Mouse (Mus musculus) kidney, embryonic 14.5 days (tissue): ENCODE results near the gene Sp100. TPM values are rescaled to one million over a fixed set of nuclear protein-coding genes. Genes with fewer than 3 reads are reported as not detected.

Experiments
- ATAC-seq: fragments of 200-750 bp; cut with Nextera tagmentation; 2 replicates; pipeline ENCODE4 v1.8.0; 2017; ENCODE audit warnings: moderate number of reproducible peaks, mild to moderate bottlenecking, moderate TSS enrichment, moderate library complexity; ENCODE audit not compliant: low FRiP score, low TSS enrichment
- H3K27ac ChIP-seq: fragments of 300-500 bp; sonication (generic); 2 replicates; pipeline ENCODE4 v1.5.1; 2014; ENCODE audit warnings: low read depth, mild to moderate bottlenecking, low read length, moderate library complexity, mixed read lengths
- H3K27me3 ChIP-seq: fragments of 300-500 bp; sonication (generic); 2 replicates; pipeline ENCODE4 v1.6.1; 2014; ENCODE audit warnings: mild to moderate bottlenecking, low read length; ENCODE audit not compliant: control insufficient read depth, insufficient read depth
- H3K36me3 ChIP-seq: fragments of 300-500 bp; sonication (generic); 2 replicates; pipeline ENCODE4 v1.6.1; 2014; ENCODE audit warnings: low read length, mixed read lengths; ENCODE audit not compliant: control insufficient read depth, insufficient read depth
- H3K4me1 ChIP-seq: fragments of 300-500 bp; sonication (generic); 2 replicates; pipeline ENCODE4 v1.6.1; 2014; ENCODE audit warnings: low read length, mixed read lengths; ENCODE audit not compliant: control insufficient read depth, insufficient read depth
- H3K4me2 ChIP-seq: fragments of 300-500 bp; sonication (generic); replicated peaks from 2 replicates; pipeline ENCODE4 v1.6.1; 2014; ENCODE audit warnings: low read depth, mild to moderate bottlenecking, low read length
- H3K4me3 ChIP-seq: fragments of 300-500 bp; sonication (generic); 2 replicates; pipeline ENCODE4 v1.5.1; 2014; ENCODE audit warnings: mild to moderate bottlenecking, low read length
- H3K9ac ChIP-seq: fragments of 300-500 bp; sonication (generic); 2 replicates; pipeline ENCODE4 v1.6.1; 2014; ENCODE audit warnings: low read depth, mild to moderate bottlenecking, low read length, moderate library complexity
- H3K9me3 ChIP-seq: fragments of 300-500 bp; sonication (generic); 2 replicates; pipeline ENCODE4 v1.6.1; 2016; ENCODE audit warnings: low read length; ENCODE audit not compliant: control insufficient read depth
- WGBS: fragments of 180-500 bp; shearing (Covaris S2); extraction: QIAGEN DNeasy Blood & Tissue Kit; methylation state at CpG from one replicate; pipeline ENCODE4 v1.1.7; 2014; 5-methylcytosine and 5-hydroxymethylcytosine counted together
- polyA plus RNA-seq: library from polyadenylated mRNA; unstranded; fragments of >200 nt; fragmentation: Nextera tagmentation; extraction: Ambion mirVana; gene quantifications from 2 replicates; pipeline ENCODE4 v1.2.1, GENCODE M21; 2014

Gene Sp100
- polyA plus RNA-seq, 1 experiment from 2014 or later = 1.3 TPM

DNA sequence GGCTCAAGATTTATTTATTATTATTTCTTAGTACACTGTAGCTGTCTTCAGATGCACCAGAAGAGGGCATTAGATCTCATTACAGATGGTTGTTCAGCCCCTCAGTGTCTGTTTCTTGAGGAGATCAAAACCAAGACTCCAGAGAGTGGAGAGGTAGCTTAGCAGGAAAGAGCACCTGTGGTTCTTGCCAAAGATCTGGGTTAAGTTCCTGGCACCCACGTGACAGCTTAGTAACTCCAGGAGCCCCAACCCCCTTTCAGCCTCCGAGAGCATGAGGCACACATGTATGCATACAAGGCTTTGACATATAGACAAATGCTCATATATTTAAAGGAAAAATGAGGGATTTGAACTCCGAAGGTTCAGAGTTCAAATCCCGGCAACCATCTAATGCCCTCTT is 89.2 kb downstream of the Sp100 start:
- WGBS = 95% methylated on average over 4 of the region's 4 CpGs

DNA sequence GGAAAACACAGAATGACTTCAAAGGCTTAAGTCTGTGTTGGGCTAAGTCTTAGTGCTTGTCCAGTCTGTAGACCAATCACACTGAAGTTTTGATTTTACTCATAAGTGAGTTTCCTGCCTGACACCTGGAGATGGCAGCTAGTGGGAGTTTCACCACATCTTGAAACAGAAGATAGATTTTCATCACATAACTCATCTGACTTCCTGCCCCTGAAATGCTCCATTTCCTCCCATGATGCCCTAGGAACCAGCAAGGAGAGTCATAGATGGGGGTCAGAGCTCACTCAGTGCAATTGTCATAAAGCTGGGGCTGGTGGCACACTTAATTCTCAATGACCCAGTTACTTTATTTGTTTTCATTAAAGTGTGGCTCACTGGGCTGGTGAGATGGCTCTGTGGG is 90.0 kb downstream of the Sp100 start:
- Histone ChIP-seq H3K36me3 (no peaks in the 10 kb centered on the region), H3K27me3 (no peaks in the 10 kb centered on the region), H3K4me3 (no peak overlapping the region), H3K9ac (no peak overlapping the region), H3K4me1 (0 out of 2 replicates have a peak, but pooled peaks cover 4% of the 10 kb centered on the region), H3K27ac (no peak overlapping the region), H3K9me3 (no peaks in the 10 kb centered on the region), H3K4me2 (no peak overlapping the region)
- ATAC-seq = no peak

More for the DNA sequence above, 89.2 kb downstream of the Sp100 start:
- H3K9me3 ChIP-seq = no peaks in the 10 kb centered on the region
- H3K4me3 ChIP-seq = no peak overlapping the region
- H3K27me3 ChIP-seq = no peaks in the 10 kb centered on the region
- no peak overlapping the region for H3K9ac ChIP-seq
- no peak overlapping the region for H3K27ac ChIP-seq
- 0 out of 2 replicates have a peak, but pooled peaks cover 4% of the 10 kb centered on the region for H3K4me1 ChIP-seq
- no peaks in the 10 kb centered on the region for H3K36me3 ChIP-seq
- no peak overlapping the region for H3K4me2 ChIP-seq
- no peak for ATAC-seq

DNA sequence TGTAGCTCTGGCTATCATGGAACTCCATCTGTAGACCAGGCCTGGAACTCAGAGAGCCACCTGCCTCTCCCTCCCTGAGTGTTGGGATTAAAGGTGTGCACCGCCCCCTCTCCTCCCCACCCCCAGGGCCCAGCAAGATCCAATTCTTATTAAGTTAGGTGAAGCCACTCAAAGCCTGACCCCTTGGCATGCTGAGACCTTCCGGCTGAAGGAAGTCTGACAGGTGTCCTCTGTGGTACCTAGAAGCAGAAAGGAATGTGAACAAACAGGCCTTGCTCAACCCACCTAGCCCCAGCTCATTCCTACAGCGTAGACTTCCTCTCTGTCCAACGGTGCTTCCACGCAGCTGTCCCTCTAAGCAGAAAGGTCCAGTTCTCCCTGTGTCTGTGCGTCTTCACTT is 91.1 kb downstream of the Sp100 start:
- Histone ChIP-seq H3K36me3 (no peaks in the 10 kb centered on the region), H3K27ac (no peak overlapping the region), H3K9ac (no peak overlapping the region), H3K9me3 (no peaks in the 10 kb centered on the region), H3K4me2 (no peak overlapping the region), H3K4me1 (0 out of 2 replicates have a peak, but pooled peaks cover 4% of the 10 kb centered on the region), H3K4me3 (no peak overlapping the region), H3K27me3 (no peaks in the 10 kb centered on the region)
- 0 out of 2 replicates have a peak, but pooled peaks have one; percentile 37 for ATAC-seq
- WGBS = 85% methylated on average over 6 of the region's 6 CpGs

DNA sequence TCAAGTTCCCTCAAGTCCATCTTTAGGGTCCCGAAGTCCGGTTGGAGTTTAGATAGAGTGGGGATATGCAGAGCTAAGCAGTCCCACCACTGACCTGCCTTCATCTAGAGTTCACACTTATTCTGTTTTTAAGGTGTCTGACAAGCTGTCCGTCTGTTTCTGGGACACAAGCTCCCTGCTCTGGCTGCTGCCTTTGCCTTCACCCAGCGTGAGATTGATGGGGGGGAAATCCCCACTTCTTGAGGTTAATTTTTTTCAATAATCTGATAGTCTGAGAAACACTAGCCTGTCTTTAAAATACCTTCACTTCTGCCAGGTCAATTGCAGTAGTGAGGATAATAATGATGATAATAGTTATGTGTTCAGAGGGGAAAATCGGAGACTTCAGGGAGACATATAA is 92.5 kb downstream of the Sp100 start:
- Histone ChIP-seq H3K9ac (no peak overlapping the region), H3K4me3 (no peak overlapping the region), H3K4me2 (no peak overlapping the region), H3K27ac (no peak overlapping the region), H3K36me3 (no peaks in the 10 kb centered on the region), H3K27me3 (no peaks in the 10 kb centered on the region), H3K9me3 (no peaks in the 10 kb centered on the region), H3K4me1 (no peaks in the 10 kb centered on the region)
- 71% methylated on average over 5 of the region's 5 CpGs for WGBS
- no peak for ATAC-seq

DNA sequence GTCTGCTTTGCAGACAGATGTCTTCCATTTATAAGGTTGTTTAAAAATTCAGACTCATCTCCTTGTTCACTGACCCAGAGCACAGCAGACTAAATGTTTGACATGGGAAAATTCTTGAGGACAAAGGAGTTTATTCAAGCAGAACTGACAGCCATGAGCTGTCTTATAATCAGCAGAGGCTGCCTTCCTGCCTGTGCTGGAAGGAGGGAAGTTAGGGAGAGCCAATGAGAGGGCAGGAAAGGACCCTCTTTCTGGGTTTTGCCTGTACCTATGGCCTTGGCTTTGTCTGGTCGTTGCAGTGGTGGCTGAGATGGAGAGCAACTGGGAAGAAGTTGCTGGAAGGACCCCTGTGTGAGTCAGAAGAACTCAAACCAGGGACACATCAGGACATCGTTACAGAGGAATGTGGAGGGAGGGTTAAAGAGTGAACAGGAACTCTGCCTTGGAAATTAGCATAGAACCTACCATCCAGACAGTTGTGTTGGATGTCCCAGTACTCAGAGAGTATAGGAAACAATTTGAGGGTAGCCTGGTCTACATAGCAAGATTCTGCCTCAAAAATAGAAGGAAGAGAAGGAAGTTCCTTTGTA is 93.2 kb downstream of the Sp100 start:
- 22% methylated on average over 2 of the region's 2 CpGs for WGBS
- ATAC-seq = peak; percentile 77
- no peak overlapping the region for H3K9ac ChIP-seq
- H3K4me2 ChIP-seq = no peak overlapping the region
- H3K27ac ChIP-seq = peak overlapping the region; percentile 27; the same call in 1 of the 2 replicates
- no peaks in the 10 kb centered on the region for H3K36me3 ChIP-seq
- H3K27me3 ChIP-seq = no peaks in the 10 kb centered on the region
- H3K4me3 ChIP-seq = no peak overlapping the region
- no peaks in the 10 kb centered on the region for H3K9me3 ChIP-seq
- no peaks in the 10 kb centered on the region for H3K4me1 ChIP-seq

DNA sequence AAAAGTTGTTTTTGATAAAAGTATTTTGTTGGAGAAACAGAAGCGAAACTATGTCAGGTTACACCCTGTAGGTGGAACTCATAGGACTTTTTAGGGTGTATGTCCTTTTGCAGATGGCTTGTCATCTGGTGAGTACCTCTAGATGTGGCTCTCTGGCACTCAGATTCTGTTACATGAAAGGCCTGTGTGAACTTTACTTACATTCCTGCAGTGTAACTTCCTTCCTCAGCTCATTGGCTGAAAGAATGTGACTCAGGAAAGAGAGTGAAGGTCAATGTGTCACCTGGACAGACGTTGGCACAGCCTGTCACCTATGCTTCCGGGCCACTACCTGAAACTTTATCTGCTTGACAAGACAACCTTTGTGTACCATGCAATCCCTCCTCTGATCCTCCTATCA is 94.8 kb downstream of the Sp100 start:
- Histone ChIP-seq H3K4me1 (no peaks in the 10 kb centered on the region), H3K27me3 (no peaks in the 10 kb centered on the region), H3K9ac (no peak overlapping the region), H3K27ac (no peak overlapping the region), H3K4me3 (no peak overlapping the region), H3K36me3 (no peaks in the 10 kb centered on the region), H3K4me2 (no peak overlapping the region), H3K9me3 (no peaks in the 10 kb centered on the region)
- no peak for ATAC-seq
- WGBS = 74% methylated on average over 3 of the region's 3 CpGs

DNA sequence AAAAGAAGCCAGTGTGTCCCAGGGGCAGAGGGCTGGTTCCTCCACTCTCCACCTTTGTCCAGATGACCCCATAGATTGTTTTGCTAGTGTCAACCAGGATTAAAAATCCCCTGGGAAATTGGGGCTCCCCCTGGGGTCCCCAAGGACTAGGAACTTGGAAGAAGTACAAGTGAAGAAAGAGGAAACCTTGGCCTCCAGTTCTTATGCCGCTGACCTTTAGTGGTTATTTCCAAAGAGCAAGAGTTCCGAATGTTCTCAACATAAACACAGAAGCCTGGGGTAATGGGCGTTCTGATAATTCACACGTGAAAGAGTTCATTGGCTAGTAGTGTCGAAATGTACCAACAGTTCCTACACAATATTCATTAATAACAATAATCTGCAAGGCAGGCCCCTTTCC is 96.7 kb downstream of the Sp100 start:
- Histone ChIP-seq H3K36me3 (no peaks in the 10 kb centered on the region), H3K27me3 (no peaks in the 10 kb centered on the region), H3K27ac (no peak overlapping the region), H3K4me2 (no peak overlapping the region), H3K4me3 (no peak overlapping the region), H3K4me1 (no peaks in the 10 kb centered on the region), H3K9ac (no peak overlapping the region), H3K9me3 (no peaks in the 10 kb centered on the region)
- no peak for ATAC-seq
- WGBS = 83% methylated on average over 5 of the region's 5 CpGs

DNA sequence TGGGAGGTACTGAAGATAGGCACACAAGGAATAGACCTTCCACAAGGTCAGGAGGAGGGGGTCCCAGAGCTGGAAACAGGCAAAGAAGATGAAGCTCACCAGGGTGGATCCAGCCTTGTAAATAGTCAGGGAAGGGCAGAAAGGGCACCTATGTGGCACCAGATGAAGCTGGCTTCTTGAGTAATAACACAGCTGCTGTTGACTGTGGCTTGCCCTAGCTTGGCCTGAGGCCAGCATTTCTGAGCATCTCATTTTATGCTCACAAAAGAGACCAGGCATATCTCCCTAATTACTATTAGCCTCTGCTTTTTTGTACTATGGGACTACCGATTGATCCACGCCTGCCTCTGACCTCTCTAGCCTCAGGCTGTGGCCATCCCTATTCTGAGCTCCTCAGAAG is 100.0 kb downstream of the Sp100 start:
- Histone ChIP-seq H3K4me2 (no peak overlapping the region), H3K4me1 (no peaks in the 10 kb centered on the region), H3K4me3 (no peak overlapping the region), H3K9ac (no peak overlapping the region), H3K27ac (no peak overlapping the region), H3K27me3 (no peaks in the 10 kb centered on the region), H3K36me3 (no peaks in the 10 kb centered on the region), H3K9me3 (no peaks in the 10 kb centered on the region)
- ATAC-seq = no peak
- 95% methylated on average over 2 of the region's 2 CpGs for WGBS

DNA sequence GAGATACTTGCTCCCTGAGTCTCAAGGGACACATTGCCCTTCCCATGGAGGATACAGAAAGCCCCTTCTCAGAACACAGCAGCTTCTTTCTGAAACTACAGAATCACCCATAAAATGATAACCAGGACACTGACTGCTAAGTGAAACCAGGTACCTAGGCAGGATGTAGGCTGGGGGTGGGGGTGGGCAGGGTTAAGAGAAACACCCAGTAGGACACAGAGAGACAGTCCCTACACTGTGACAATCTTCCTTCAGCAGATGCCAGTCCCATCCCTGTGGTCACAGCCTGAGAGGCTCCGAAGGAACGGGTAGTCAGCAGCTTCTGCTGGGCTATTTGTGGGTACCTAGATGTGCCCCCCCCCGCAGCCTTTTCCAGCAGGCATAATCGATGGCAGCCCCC is 100.9 kb downstream of the Sp100 start:
- no peaks in the 10 kb centered on the region for H3K9me3 ChIP-seq
- WGBS = 93% methylated on average over 4 of the region's 4 CpGs
- H3K27me3 ChIP-seq = no peaks in the 10 kb centered on the region
- ATAC-seq = no peak
- H3K9ac ChIP-seq = no peak overlapping the region
- no peak overlapping the region for H3K4me2 ChIP-seq
- H3K36me3 ChIP-seq = no peaks in the 10 kb centered on the region
- no peak overlapping the region for H3K27ac ChIP-seq
- no peaks in the 10 kb centered on the region for H3K4me1 ChIP-seq
- H3K4me3 ChIP-seq = no peak overlapping the region
